Mouse (Mus musculus) frontal cortex, adult (tissue): ENCODE data around the gene Krt79.

Experiments used
- ATAC-seq: cut with Nextera tagmentation; 2 replicates; pipeline ENCODE4 v1.9.2; 2017; ENCODE audit warnings: mild to moderate bottlenecking, moderate library complexity, mixed read lengths; ENCODE audit not compliant: low TSS enrichment

Krt79 gene

GRCm38 (mm10) chr15:101933024-101933423 is 7.1 kb downstream of the Krt79 start:
- ATAC-seq: no peak

- no peak for ATAC-seq
Measured at GRCm38 (mm10) chr15:101929666-101930065, 10.5 kb downstream of the Krt79 start.

GRCm38 (mm10) chr15:101929087-101929486 is 11.0 kb downstream of the Krt79 start:
- ATAC-seq: no peak

- ATAC-seq: no peak
Measured at GRCm38 (mm10) chr15:101927340-101928080, 12.6 kb downstream of the Krt79 start.

DNA sequence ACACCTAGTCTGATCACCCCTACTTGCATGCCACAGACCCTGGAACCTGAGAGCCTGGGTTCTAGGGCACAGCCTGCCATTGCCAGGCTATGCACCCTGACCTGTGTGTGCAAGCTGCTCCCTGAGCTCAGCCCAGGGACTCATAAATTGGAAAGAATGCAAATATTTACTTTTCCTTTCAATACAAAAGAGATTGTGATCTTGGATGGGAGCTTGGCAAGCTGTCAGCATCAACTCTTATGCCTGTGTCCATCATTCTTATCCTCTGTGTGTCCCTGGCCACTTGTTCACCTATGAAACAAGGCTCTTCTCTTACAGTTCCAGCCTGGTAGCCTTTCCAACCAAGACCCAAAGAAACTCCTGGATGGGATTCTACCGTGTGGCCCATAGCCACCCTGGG is 15.1 kb downstream of the Krt79 start:
- no peak for ATAC-seq

GRCm38 (mm10) chr15:101924635-101925034 is 15.5 kb downstream of the Krt79 start, which contains the start of gene Krt4:
Krt4 (minus strand) TSS chr15:101924735.
- ATAC-seq: no peak

DNA sequence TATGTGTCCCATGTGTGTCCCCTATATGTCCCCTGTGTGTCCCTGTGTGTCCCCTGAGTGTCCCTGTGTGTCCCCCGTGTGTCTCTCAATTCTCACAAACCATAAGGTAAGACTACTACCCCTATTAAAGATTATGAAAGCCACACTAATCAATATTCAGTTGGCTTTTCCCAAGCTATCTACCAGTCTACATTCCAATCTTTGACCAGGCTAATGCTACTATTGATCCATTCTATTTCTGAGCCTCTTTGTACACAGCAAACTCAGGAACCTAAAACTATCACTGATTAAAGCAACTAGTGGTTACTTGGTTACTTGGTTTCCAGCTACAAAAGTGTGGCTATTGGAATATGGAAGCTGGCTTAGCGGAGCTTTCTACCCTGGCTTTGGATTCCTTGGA is 17.8 kb downstream of the Krt79 start:
- ATAC-seq: no peak

GRCm38 (mm10) chr15:101916072-101916471 is 24.1 kb downstream of the Krt79 start:
- no peak for ATAC-seq

DNA sequence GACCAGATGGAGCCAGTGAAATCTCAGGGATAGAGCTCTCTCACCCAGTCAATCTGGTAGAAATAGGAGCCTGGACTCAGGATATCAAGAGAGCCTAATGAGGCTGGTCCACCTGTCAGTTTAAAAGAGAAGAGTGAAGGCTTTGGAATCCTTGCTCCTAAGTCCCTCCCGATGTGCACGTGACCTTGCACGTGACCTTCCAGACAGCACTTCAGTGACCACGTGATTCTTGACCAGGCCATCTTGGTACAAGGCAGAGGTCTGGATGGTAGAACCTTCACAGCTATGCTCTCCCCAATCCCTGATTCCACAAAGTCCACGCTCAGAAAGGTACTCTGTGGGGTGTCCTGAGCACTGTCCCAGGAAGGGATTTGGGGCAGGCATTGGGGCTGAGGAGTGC is 35.3 kb downstream of the Krt79 start:
- no peak for ATAC-seq

DNA sequence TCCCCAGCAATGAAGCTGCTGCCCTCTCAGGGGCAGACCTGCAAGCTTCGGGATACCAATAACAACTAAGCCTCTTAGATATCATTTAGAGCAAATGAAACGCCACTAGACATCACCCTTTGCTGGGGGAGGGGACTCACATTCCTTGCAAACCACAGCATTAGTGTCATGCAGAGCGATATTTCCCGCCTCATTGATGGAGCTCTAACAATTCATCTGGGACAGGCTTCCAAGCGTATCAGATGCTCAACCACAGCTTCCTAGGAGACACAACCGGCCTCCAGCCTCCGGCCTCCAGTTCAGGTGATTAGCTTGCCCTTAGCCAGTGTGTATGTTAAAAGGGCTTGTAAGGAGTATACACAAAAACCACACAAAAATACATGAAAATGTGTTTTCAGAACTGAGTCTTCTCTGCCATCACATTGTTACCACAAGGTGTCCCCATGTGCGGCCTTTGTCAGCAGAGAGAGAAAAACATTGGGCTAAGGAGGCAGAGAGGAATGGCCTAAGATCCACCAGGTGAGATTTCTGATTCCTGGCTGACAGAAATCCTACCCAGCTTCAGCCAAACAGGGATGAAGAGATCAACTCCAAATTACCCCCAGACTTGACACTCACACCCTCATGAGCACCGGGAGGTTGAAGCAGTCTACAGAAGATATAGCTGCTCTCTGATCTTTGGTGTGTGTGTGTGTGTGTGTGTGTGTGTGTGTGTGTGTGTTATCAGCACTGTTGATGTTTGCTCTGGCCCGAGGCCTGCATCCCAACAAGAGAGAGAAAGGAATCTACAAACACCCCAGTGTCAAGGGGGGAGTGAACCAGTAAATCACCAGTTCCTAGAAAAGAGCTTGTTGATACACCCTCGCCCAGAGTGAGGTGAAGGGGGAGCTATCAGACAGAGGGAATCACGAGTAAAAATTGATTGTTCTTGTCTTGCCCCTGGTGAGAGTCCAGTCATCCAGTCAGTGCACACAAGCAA is 37.7 kb downstream of the Krt79 start:
- ATAC-seq: no peak

DNA sequence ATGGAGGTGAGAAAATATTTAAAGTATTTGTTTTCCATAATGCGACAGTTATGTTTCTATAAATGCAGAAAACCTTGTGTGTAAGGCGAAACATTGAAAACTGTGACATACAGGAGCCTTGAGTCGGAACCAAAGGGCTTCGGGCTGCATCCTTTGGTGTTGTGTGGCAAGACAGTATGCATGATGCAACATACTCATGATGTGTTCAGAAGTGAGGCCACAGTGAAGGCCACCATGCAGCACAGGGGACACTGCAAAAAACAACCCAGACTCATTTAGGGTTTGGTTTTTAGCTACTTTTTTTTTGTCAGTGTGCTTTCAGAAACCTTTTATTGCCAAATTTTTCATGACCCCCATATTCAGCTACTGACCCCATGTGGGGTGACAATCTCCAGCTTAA is 44.9 kb downstream of the Krt79 start:
- no peak for ATAC-seq

GRCm38 (mm10) chr15:101892820-101893219 is 47.3 kb downstream of the Krt79 start, which contains the start of gene Krt76:
Krt76 (minus strand) TSS chr15:101892920.
- ATAC-seq: no peak

- ATAC-seq: no peak
Measured at GRCm38 (mm10) chr15:101879776-101880175, 60.3 kb downstream of the Krt79 start.
